Mouse (Mus musculus) midbrain, embryonic 16.5 days (tissue): ENCODE measurements around the gene Rap1b. TPM values are rescaled to one million over a fixed set of nuclear protein-coding genes. Genes with fewer than 3 reads are reported as not detected.

Experiments used
- ATAC-seq: fragments of 200-750 bp; cut with Nextera tagmentation; 2 replicates; pipeline ENCODE4 v1.8.0; 2017; ENCODE audit warnings: moderate TSS enrichment
- H3K27ac ChIP-seq: fragments of 300-500 bp; sonication (generic); 2 replicates; pipeline ENCODE4 v1.5.1; 2014; ENCODE audit warnings: mild to moderate bottlenecking, low read length, mixed read lengths
- H3K27me3 ChIP-seq: fragments of 300-500 bp; sonication (generic); 2 replicates; pipeline ENCODE4 v1.6.1; 2014; ENCODE audit warnings: low read depth, low read length, mixed read lengths; ENCODE audit not compliant: control insufficient read depth, insufficient read depth
- H3K36me3 ChIP-seq: fragments of 300-500 bp; sonication (generic); 2 replicates; pipeline ENCODE4 v1.6.1; 2014; ENCODE audit warnings: mild to moderate bottlenecking, low read length, moderate library complexity, mixed read lengths; ENCODE audit not compliant: control insufficient read depth, insufficient read depth
- H3K4me1 ChIP-seq: fragments of 300-500 bp; sonication (generic); 2 replicates; pipeline ENCODE4 v1.6.1; 2014; ENCODE audit warnings: mild to moderate bottlenecking, low read length, mixed read lengths; ENCODE audit not compliant: control insufficient read depth, insufficient read depth
- H3K4me2 ChIP-seq: fragments of 300-500 bp; sonication (generic); 2 replicates; pipeline ENCODE4 v1.6.1; 2014; ENCODE audit warnings: mild to moderate bottlenecking, low read length, mixed read lengths
- H3K4me3 ChIP-seq: fragments of 300-500 bp; sonication (generic); 2 replicates; pipeline ENCODE4 v1.5.1; 2014; ENCODE audit warnings: low read depth, mild to moderate bottlenecking, low read length, moderate library complexity, mixed read lengths
- H3K9ac ChIP-seq: fragments of 300-500 bp; sonication (generic); 2 replicates; pipeline ENCODE4 v1.6.1; 2014; ENCODE audit warnings: low read depth, low read length, mixed read lengths
- H3K9me3 ChIP-seq: fragments of 300-500 bp; sonication (generic); replicated peaks from 2 replicates; pipeline ENCODE4 v1.6.1; 2014; ENCODE audit warnings: mild to moderate bottlenecking, low read length, mixed read lengths; ENCODE audit not compliant: control insufficient read depth, poor library complexity, severe bottlenecking
- WGBS: fragments of 180-500 bp; shearing (Covaris S2); extraction: QIAGEN DNeasy Blood & Tissue Kit; methylation state at CpG from one replicate; pipeline ENCODE4 v1.1.7; 2014; 5-methylcytosine and 5-hydroxymethylcytosine counted together
- polyA plus RNA-seq: library from polyadenylated mRNA; unstranded; fragments of >200 nt; fragmentation: Nextera tagmentation; extraction: Ambion mirVana; gene quantifications from 2 replicates; pipeline ENCODE4 v1.2.1, GENCODE M21; 2015

The Rap1b gene
- polyA plus RNA-seq, 1 experiment from 2014 or later = 171 TPM

- H3K27ac ChIP-seq = no peak overlapping the region
- no peak overlapping the region for H3K4me3 ChIP-seq
- no peaks in the 10 kb centered on the region for H3K27me3 ChIP-seq
- H3K9ac ChIP-seq = no peak overlapping the region
- 94% methylated on average over 4 of the region's 4 CpGs for WGBS
- no peak overlapping the region for H3K4me2 ChIP-seq
- H3K36me3 ChIP-seq = no peaks in the 10 kb centered on the region
- no peak for ATAC-seq
- H3K4me1 ChIP-seq = no peaks in the 10 kb centered on the region
- no peaks in the 10 kb centered on the region for H3K9me3 ChIP-seq
These were observed 18.4 kb upstream of the Rap1b start for GRCm38 (mm10) chr10:117864251-117864650.

DNA sequence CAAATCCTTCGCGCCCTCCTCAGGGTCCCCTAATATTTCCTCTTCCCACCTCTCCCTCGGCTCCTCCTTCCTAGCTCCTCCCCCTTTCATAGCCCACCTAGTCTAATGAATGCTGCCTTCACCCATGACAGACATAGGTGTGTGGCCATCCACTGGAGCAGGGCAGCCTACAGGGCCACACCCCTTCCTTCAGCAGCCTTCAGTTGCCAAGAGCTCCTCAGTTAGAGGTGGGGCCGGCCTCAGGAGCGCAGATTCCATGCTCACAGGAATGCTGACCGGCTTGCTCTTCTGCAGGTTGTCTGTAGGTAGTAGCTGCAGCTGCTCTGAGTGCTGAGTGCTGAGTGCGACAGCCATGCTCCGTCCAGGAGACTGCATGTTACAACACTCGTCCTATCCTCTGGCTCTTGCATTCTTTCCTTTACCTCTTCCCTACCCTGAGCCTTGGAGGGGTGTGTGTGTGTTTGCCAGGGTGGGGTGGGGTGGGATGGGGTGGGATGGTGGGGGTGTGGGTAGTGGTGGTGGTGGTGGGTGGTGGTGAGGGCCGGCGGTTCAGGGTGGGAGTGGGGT is 16.3 kb upstream of the Rap1b start:
- Histone ChIP-seq H3K9me3 (no peaks in the 10 kb centered on the region), H3K4me2 (no peak overlapping the region), H3K36me3 (no peaks in the 10 kb centered on the region), H3K4me1 (no peaks in the 10 kb centered on the region), H3K27me3 (no peaks in the 10 kb centered on the region), H3K27ac (no peak overlapping the region), H3K4me3 (no peak overlapping the region), H3K9ac (no peak overlapping the region)
- WGBS = 72% methylated on average over 11 of the region's 11 CpGs
- no peak for ATAC-seq

- no peak overlapping the region for H3K4me3 ChIP-seq
- ATAC-seq = no peak
- no peak overlapping the region for H3K27ac ChIP-seq
- H3K4me1 ChIP-seq = no peaks in the 10 kb centered on the region
- H3K9ac ChIP-seq = no peak overlapping the region
- 89% methylated on average over 16 of the region's 16 CpGs for WGBS
- H3K9me3 ChIP-seq = no peaks in the 10 kb centered on the region
- no peaks in the 10 kb centered on the region for H3K36me3 ChIP-seq
- no peaks in the 10 kb centered on the region for H3K27me3 ChIP-seq
- no peak overlapping the region for H3K4me2 ChIP-seq
These were observed 15.1 kb upstream of the Rap1b start for GRCm38 (mm10) chr10:117860958-117861357.

GRCm38 (mm10) chr10:117860361-117860760 is 14.5 kb upstream of the Rap1b start:
- Histone ChIP-seq H3K9ac (no peak overlapping the region), H3K9me3 (no peaks in the 10 kb centered on the region), H3K27ac (no peak overlapping the region), H3K36me3 (no peaks in the 10 kb centered on the region), H3K4me2 (no peak overlapping the region), H3K27me3 (no peaks in the 10 kb centered on the region), H3K4me1 (no peaks in the 10 kb centered on the region), H3K4me3 (no peak overlapping the region)
- no peak for ATAC-seq
- WGBS = 86% methylated on average over 7 of the region's 7 CpGs

GRCm38 (mm10) chr10:117859800-117860199 is 14.0 kb upstream of the Rap1b start:
- 89% methylated on average over 11 of the region's 11 CpGs for WGBS

GRCm38 (mm10) chr10:117858241-117858640 is 12.4 kb upstream of the Rap1b start:
- WGBS = 37% methylated on average over 5 of the region's 5 CpGs
- no peaks in the 10 kb centered on the region for H3K9me3 ChIP-seq
- H3K9ac ChIP-seq = no peak overlapping the region
- H3K27ac ChIP-seq = no peak overlapping the region
- ATAC-seq = no peak
- H3K27me3 ChIP-seq = no peaks in the 10 kb centered on the region
- no peak overlapping the region for H3K4me2 ChIP-seq
- no peaks in the 10 kb centered on the region for H3K36me3 ChIP-seq
- no peaks in the 10 kb centered on the region for H3K4me1 ChIP-seq
- no peak overlapping the region for H3K4me3 ChIP-seq

More at GRCm38 (mm10) chr10:117859800-117860199, 14.0 kb upstream of the Rap1b start:
- Histone ChIP-seq H3K9me3 (no peaks in the 10 kb centered on the region), H3K27ac (no peak overlapping the region), H3K4me2 (no peak overlapping the region), H3K27me3 (no peaks in the 10 kb centered on the region), H3K4me1 (no peaks in the 10 kb centered on the region), H3K9ac (no peak overlapping the region), H3K36me3 (no peaks in the 10 kb centered on the region), H3K4me3 (no peak overlapping the region)
- ATAC-seq = no peak

- Histone ChIP-seq H3K27me3 (no peaks in the 10 kb centered on the region), H3K9me3 (no peaks in the 10 kb centered on the region), H3K4me2 (no peak overlapping the region), H3K9ac (no peak overlapping the region), H3K36me3 (no peaks in the 10 kb centered on the region), H3K27ac (no peak overlapping the region), H3K4me1 (no peaks in the 10 kb centered on the region), H3K4me3 (no peak overlapping the region)
- WGBS = 84% methylated on average over 8 of the region's 8 CpGs
- no peak for ATAC-seq
These were observed 10.3 kb upstream of the Rap1b start for GRCm38 (mm10) chr10:117856001-117856720.

- ATAC-seq = no peak
- Histone ChIP-seq H3K27me3 (no peaks in the 10 kb centered on the region), H3K4me2 (no peak overlapping the region), H3K36me3 (no peaks in the 10 kb centered on the region), H3K9ac (no peak overlapping the region), H3K27ac (no peak overlapping the region), H3K9me3 (no peaks in the 10 kb centered on the region), H3K4me1 (no peaks in the 10 kb centered on the region), H3K4me3 (no peak overlapping the region)
- 87% methylated on average over 10 of the region's 10 CpGs for WGBS
These were observed 6.9 kb upstream of the Rap1b start for GRCm38 (mm10) chr10:117852648-117853192.

- no peak overlapping the region for H3K4me3 ChIP-seq
- H3K9ac ChIP-seq = no peak overlapping the region
- no peaks in the 10 kb centered on the region for H3K27me3 ChIP-seq
- H3K4me1 ChIP-seq = peaks cover 12% of the 10 kb centered on the region
- 52% methylated on average over 3 of the region's 3 CpGs for WGBS
- no peak overlapping the region for H3K4me2 ChIP-seq
- no peaks in the 10 kb centered on the region for H3K36me3 ChIP-seq
- H3K27ac ChIP-seq = no peak overlapping the region
- ATAC-seq = no peak
- no peaks in the 10 kb centered on the region for H3K9me3 ChIP-seq
These were observed 3.1 kb upstream of the Rap1b start for GRCm38 (mm10) chr10:117848981-117849380.
